Mouse (Mus musculus): ENCODE data around the gene Aldh5a1. TPM values are rescaled to one million over a fixed set of nuclear protein-coding genes. Genes with fewer than 3 reads are reported as not detected.

Aldh5a1 gene
- polyA plus RNA-seq, 1 experiment from 2014 or later = 9.3 TPM

Other genes starting within 250 kb of the Aldh5a1 start
- gene Armh2, start 196.4 kb downstream of the Aldh5a1 start, polyA plus RNA-seq (2014; fragmentation: Nextera tagmentation; extraction: Ambion mirVana) = not detected in 2 replicates
- gene Gmnn, start 175.7 kb downstream of the Aldh5a1 start, polyA plus RNA-seq (2014; fragmentation: Nextera tagmentation; extraction: Ambion mirVana) = 107 and 108 TPM in 2 replicates
- gene BC005537, start 136.0 kb downstream of the Aldh5a1 start, polyA plus RNA-seq (2014; fragmentation: Nextera tagmentation; extraction: Ambion mirVana) = 28.2 and 30.6 TPM in 2 replicates
- gene Acot13, start 106.1 kb downstream of the Aldh5a1 start, polyA plus RNA-seq (2014; fragmentation: Nextera tagmentation; extraction: Ambion mirVana) = 84.6 and 84.8 TPM in 2 replicates
- 58.3 and 61.7 TPM in 2 replicates for gene Tdp2, start 106.0 kb downstream of the Aldh5a1 start, polyA plus RNA-seq (2014; fragmentation: Nextera tagmentation; extraction: Ambion mirVana)
- 0.41 and 0.64 TPM in 2 replicates for gene D130043K22Rik, start 92.5 kb downstream of the Aldh5a1 start, polyA plus RNA-seq (2014; fragmentation: Nextera tagmentation; extraction: Ambion mirVana)
- 3.9 and 4.1 TPM in 2 replicates for gene Gpld1, start 5.5 kb upstream of the Aldh5a1 start, polyA plus RNA-seq (2014; fragmentation: Nextera tagmentation; extraction: Ambion mirVana)
- 23.6 and 29.8 TPM in 2 replicates for gene Mrs2, start 82.7 kb upstream of the Aldh5a1 start, polyA plus RNA-seq (2014; fragmentation: Nextera tagmentation; extraction: Ambion mirVana)
- 0.22 and 1.3 TPM in 2 replicates for gene Dcdc2a, start 118.3 kb upstream of the Aldh5a1 start, polyA plus RNA-seq (2014; fragmentation: Nextera tagmentation; extraction: Ambion mirVana)